Mouse (Mus musculus) C2C12 (cell line): ENCODE measurements at regions not wholly inside any gene's neighbourhood (a gene's known extent, or its start where the extent isn't known, plus 50 kb on each side); places are given as distances from the start of the nearest gene placed in this dataset.

Experiments
- H3K27me3 ChIP-seq: one replicate; pipeline ENCODE4 v1.6.1; 2011; ENCODE audit not compliant: control insufficient read depth, insufficient read depth, insufficient read length
- H3K36me3 ChIP-seq: one replicate; pipeline ENCODE4 v1.6.1; 2011; ENCODE audit not compliant: control insufficient read depth, insufficient read depth
- H3K4me3 ChIP-seq: one replicate; pipeline ENCODE4 v1.5.1; 2011; ENCODE audit warnings: mild to moderate bottlenecking, control low read depth; ENCODE audit not compliant: poor library complexity, insufficient read depth, severe bottlenecking
- H3K79me2 ChIP-seq: one replicate; pipeline ENCODE4 v1.6.1; 2011; ENCODE audit not compliant: control insufficient read depth, insufficient read depth
- H3K79me3 ChIP-seq: one replicate; pipeline ENCODE4 v1.6.1; 2011; ENCODE audit warnings: low read depth, control low read depth
- H3ac ChIP-seq: one replicate; pipeline ENCODE3; 2011; ENCODE audit warnings: low read depth; ENCODE audit not compliant: control insufficient read depth, insufficient read length
- CEBPB ChIP-seq: IDR thresholded peaks from one replicate; pipeline ENCODE4 v1.6.1; 2011; ENCODE audit warnings: low read depth, mild to moderate bottlenecking, control low read depth, moderate library complexity
- CTCF ChIP-seq: IDR thresholded peaks from one replicate; pipeline ENCODE4 v1.5.1; 2011; ENCODE audit not compliant: control insufficient read depth, insufficient read depth, insufficient read length
- FOSL1 ChIP-seq: IDR thresholded peaks from one replicate; pipeline ENCODE4 v1.8.0; 2011; ENCODE audit warnings: mild to moderate bottlenecking, low read length; ENCODE audit not compliant: poor library complexity, insufficient read depth, severe bottlenecking
- MAX ChIP-seq: IDR thresholded peaks from one replicate; pipeline ENCODE4 v1.6.1; 2011; ENCODE audit warnings: mild to moderate bottlenecking, control low read depth
- MYOD1 ChIP-seq: IDR thresholded peaks from one replicate; pipeline ENCODE4 v1.6.1; 2011; ENCODE audit warnings: low read depth; ENCODE audit not compliant: control insufficient read depth, insufficient read length
- MYOG ChIP-seq: IDR thresholded peaks from one replicate; pipeline ENCODE4 v1.6.1; 2011; ENCODE audit not compliant: control insufficient read depth, insufficient read length; ENCODE audit errors: extremely low read depth
- USF1 ChIP-seq: IDR thresholded peaks from one replicate; pipeline ENCODE4 v1.6.1; 2011; ENCODE audit warnings: low read depth, mild to moderate bottlenecking, control low read depth, moderate library complexity

DNA sequence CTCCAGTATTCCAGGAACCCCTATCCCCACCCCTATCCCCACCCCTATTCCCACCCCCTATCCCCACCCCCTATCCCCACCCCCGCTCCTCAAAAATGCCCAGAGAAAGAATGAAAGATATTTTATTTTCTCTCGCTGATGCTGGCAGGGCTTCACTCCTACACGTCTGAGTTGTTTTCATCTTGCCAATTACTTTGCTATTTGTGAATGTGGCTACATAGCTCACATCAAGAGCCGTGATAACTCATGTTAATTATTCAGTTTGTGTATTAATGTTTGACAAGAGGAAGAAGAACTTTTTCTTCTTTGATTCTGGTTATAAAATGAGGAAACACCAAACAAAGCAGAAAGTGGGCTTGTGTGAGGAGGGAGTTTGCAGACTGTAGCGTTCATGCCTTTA, 57.8 kb upstream of the Gm10295 start:
- H3K4me3 ChIP-seq = no peak overlapping the region
- H3K79me3 ChIP-seq = no peaks in the 10 kb centered on the region
- TF ChIP-seq FOSL1 (no peak), CEBPB (no peak), USF1 (no peak), CTCF (no peak), MAX (no peak), MYOG (no peak), MYOD1 (no peak)
- H3K27me3 ChIP-seq = no peaks in the 10 kb centered on the region
- no peak overlapping the region for H3ac ChIP-seq
- H3K79me2 ChIP-seq = no peaks in the 10 kb centered on the region
- no peaks in the 10 kb centered on the region for H3K36me3 ChIP-seq

DNA sequence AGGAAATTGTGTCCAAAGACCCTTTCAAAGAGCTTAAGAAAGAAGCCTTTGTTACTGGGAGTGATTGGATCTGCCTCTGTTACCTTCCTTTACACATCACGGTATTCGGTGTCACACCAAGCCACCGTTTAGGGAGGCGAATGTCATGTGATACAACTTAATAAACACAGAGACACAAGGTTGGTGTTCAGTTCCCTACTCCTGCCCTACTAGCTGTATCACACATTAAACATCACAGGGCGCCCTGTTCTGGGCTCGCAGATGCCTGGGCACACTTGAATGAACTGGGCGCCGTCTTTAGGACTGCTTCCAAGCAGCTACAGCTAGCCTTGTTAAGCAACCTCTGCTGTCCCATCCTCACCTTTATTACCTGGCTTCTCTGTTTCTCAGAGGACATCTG, 55.0 kb upstream of the Gm10295 start:
- no peaks in the 10 kb centered on the region for H3K79me2 ChIP-seq
- H3K36me3 ChIP-seq = no peaks in the 10 kb centered on the region
- H3K27me3 ChIP-seq = no peaks in the 10 kb centered on the region
- H3K4me3 ChIP-seq = no peak overlapping the region
- no peak overlapping the region for H3ac ChIP-seq
- H3K79me3 ChIP-seq = no peaks in the 10 kb centered on the region
- TF ChIP-seq MYOG (no peak), MAX (no peak), FOSL1 (no peak), CTCF (no peak), MYOD1 (no peak), CEBPB (no peak), USF1 (no peak)
